Mouse (Mus musculus): Measurements from ENCODE around the gene Rnf103. TPM values are rescaled to one million over a fixed set of nuclear protein-coding genes. Genes with fewer than 3 reads are reported as not detected.

Gene Rnf103
- polyA plus RNA-seq (2021; fragmentation: Nextera tagmentation) = 6.4 and 7.3 TPM in 2 replicates
- long read RNA-seq, experiment 1, partial matches to known transcripts = 10 of 15 reads
- long read RNA-seq, experiment 1, other reads (novel, unspliced or antisense) = 1 of 15 reads
- long read RNA-seq, experiment 2, transcript Rnf103-201 (4 exons, 3,264 nt) = major isoform, 24 of 29 reads
- long read RNA-seq, experiment 2, partial matches to known transcripts = 2 of 29 reads
- long read RNA-seq, experiment 2, other reads (novel, unspliced or antisense) = 2 of 29 reads

GRCm38 (mm10) chr6:71493675-71494340 is at the start of gene Rnf103:
Rnf103 (plus strand) TSS chr6:71493894.

GRCm38 (mm10) chr6:71543686-71544499 is 50.2 kb downstream of the Rnf103 start, which contains the start of gene Chmp3:
Chmp3 (plus strand) TSS chr6:71543797.

Other genes starting within 250 kb of the Rnf103 start
- 23.1 and 24.3 TPM in 2 replicates for gene Krcc1, start 222.2 kb upstream of the Rnf103 start, polyA plus RNA-seq (2021; fragmentation: Nextera tagmentation)
- 1.4 and 2.5 TPM in 2 replicates for gene Smyd1, start 171.7 kb upstream of the Rnf103 start, polyA plus RNA-seq (2021; fragmentation: Nextera tagmentation)
- 0.09 TPM in 1 of 2 replicates, not detected in the other for gene Cd8b1, start 171.1 kb upstream of the Rnf103 start, polyA plus RNA-seq (2021; fragmentation: Nextera tagmentation)
- 0.06 TPM in 1 of 2 replicates, not detected in the other for gene Cd8a, start 120.5 kb upstream of the Rnf103 start, polyA plus RNA-seq (2021; fragmentation: Nextera tagmentation)
- gene Rmnd5a, start 53.3 kb upstream of the Rnf103 start, polyA plus RNA-seq (2021; fragmentation: Nextera tagmentation) = 6.5 and 7.2 TPM in 2 replicates
- 93.0 and 102 TPM in 2 replicates for gene Chmp3, start 49.9 kb downstream of the Rnf103 start, polyA plus RNA-seq (2021; fragmentation: Nextera tagmentation)
- gene Kdm3a, start 139.1 kb downstream of the Rnf103 start, polyA plus RNA-seq (2021; fragmentation: Nextera tagmentation) = 3.4 and 4.3 TPM in 2 replicates
- 35.1 and 36.1 TPM in 2 replicates for gene Reep1, start 213.7 kb downstream of the Rnf103 start, polyA plus RNA-seq (2021; fragmentation: Nextera tagmentation)

Measured in layer of hippocampus, adult 6 months (tissue).